Mouse (Mus musculus): ENCODE data around the gene Rhot2.

- TF ChIP-seq CTCF (IDR thresholded peaks at IDR 0.05; ENCODE audit: low read depth) (no peak), EP300 (IDR thresholded peaks at IDR 0.05; ENCODE audit: low read depth) (0 out of 2 replicates have a peak, but pooled peaks have one; percentile 1)
Measured at GRCm38 (mm10) chr17:25861704-25862612, 17.3 kb upstream of the Rhot2 start.

All from liver, postnatal 0 days (tissue).